21 mouse cellular contexts compared by ENCODE assay signal in the genomic region with DNA sequence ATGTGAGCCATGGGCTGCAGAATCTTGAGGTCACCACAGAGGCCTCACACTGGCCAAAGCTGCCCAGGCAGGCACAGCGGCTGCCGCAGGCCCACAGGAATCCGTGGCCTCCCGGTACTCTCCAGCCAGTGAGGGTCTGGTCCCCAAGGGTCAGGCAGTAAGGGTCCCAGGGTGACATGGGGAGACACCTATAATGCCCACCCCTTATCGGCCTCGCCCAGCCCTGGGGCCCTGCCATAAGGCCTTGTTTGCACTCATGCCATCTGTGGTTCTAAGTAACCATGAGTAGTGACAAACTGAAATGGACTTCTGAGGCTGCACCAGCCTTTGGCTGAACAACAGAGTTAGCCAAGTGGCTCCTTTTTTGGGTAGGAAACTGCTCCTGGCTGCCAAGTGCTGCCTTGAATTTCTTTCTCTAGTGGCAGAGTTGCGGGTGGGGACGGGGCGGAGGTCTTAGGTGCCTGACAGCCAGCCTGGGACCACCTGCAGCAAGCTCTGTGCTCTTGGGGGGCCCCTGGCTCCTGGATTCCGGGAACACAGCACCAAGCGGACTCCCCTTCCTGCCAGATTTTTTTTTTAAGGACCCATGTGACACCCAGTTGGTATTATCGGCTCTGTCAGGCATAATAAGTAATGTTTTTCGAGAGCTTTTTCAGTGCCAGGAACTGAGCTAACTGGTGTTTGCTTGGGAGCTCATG. TPM values are rescaled to one million over a fixed set of nuclear protein-coding genes. Genes with fewer than 3 reads are reported as not detected.
A peak's percentile ranks its signal among the peaks of the same experiment; 100 is the strongest.
DNase-seq lines count a peak whose midpoint lies in the region; ATAC-seq lines count a peak whose summit lies in the region.
"Had no signal": no experiment of that assay in that cellular context is flagged by ENCODE, and none has a peak within 500 bp of the region (broad histone marks: within the 10 kb centered on the region; RNA-seq: fewer than 3 reads in every experiment).

No protein-coding gene starts in this region.

- H3K9me3 ChIP-seq in forebrain, embryonic 12.5 days = no peaks in the 10 kb centered on the region
- no peaks in the 10 kb centered on the region for H3K9me3 ChIP-seq in forebrain, embryonic 16.5 days (ENCODE audit: control insufficient read depth, low read length)
- H3K9me3 ChIP-seq: embryonic facial prominence, embryonic 15.5 days; forebrain, embryonic 10.5 days; heart, embryonic 15.5 days; neural tube, embryonic 12.5 days had no signal

- H3K27me3 ChIP-seq in forebrain, embryonic 12.5 days = no peaks in the 10 kb centered on the region
- H3K27me3 ChIP-seq in forebrain, embryonic 16.5 days (replicated peaks; ENCODE audit: control insufficient read depth, insufficient read depth, low read length) = no peaks in the 10 kb centered on the region
- H3K27me3 ChIP-seq: embryonic facial prominence, embryonic 15.5 days; heart, embryonic 15.5 days; neural tube, embryonic 12.5 days; Patski had no signal

- H3K27ac ChIP-seq in forebrain, embryonic 12.5 days = no peak overlapping the region
- no peak overlapping the region for H3K27ac ChIP-seq in forebrain, embryonic 16.5 days (ENCODE audit: low read length)
- H3K27ac ChIP-seq: embryonic facial prominence, embryonic 15.5 days; forebrain, embryonic 10.5 days; heart, embryonic 15.5 days; macrophage; neural tube, embryonic 12.5 days had no signal

- H3K4me2 ChIP-seq in forebrain, embryonic 12.5 days = no peak overlapping the region
- no peak overlapping the region for H3K4me2 ChIP-seq in forebrain, embryonic 16.5 days (ENCODE audit: low read length)
- H3K4me2 ChIP-seq: embryonic facial prominence, embryonic 15.5 days; heart, embryonic 15.5 days; midbrain, embryonic 11.5 days; neural tube, embryonic 12.5 days had no signal

- H3K9ac ChIP-seq in forebrain, embryonic 12.5 days = peak overlapping the region; percentile 8; the same call in 1 of the 2 replicates
- H3K9ac ChIP-seq in forebrain, embryonic 16.5 days (replicated peaks; ENCODE audit: low read depth, low read length) = no peak overlapping the region
- H3K9ac ChIP-seq: embryonic facial prominence, embryonic 15.5 days; heart, embryonic 15.5 days; neural tube, embryonic 12.5 days had no signal

- peak; percentile 57 for DNase-seq in layer of hippocampus, adult 11-12 months (ENCODE audit: low spot score)
- DNase-seq in layer of hippocampus, adult 9-10 months (ENCODE audit: low spot score) = no peak
- DNase-seq in adipocyte (ENCODE audit: low spot score) = peak; percentile 20
- peak; percentile 46 to 53 for DNase-seq in layer of hippocampus, postnatal 10 days (ENCODE audit: low spot score in 2 of 2)
- no peak for DNase-seq in spleen, postnatal 36 days (ENCODE audit: low spot score in 2 of 2)
- DNase-seq: kidney, adult 8-10 months; lung, adult 18-20 months; right cerebral cortex, postnatal 25 days had no signal

- peaks cover 5% of the 10 kb centered on the region; the same call in 1 of the 2 replicates for H3K36me3 ChIP-seq in forebrain, embryonic 12.5 days (replicated peaks)
- H3K36me3 ChIP-seq in forebrain, embryonic 16.5 days (ENCODE audit: control insufficient read depth, insufficient read depth) = peaks cover 7% of the 10 kb centered on the region; the same call in 1 of the 2 replicates

- 92% methylated on average over 13 of the region's 13 CpGs for WGBS in forebrain, embryonic 12.5 days
- 87% methylated on average over 13 of the region's 13 CpGs for WGBS in forebrain, embryonic 16.5 days

- peaks cover 12% of the 10 kb centered on the region for H3K4me1 ChIP-seq in forebrain, embryonic 12.5 days
- H3K4me1 ChIP-seq in forebrain, embryonic 16.5 days (replicated peaks; ENCODE audit: control insufficient read depth, insufficient read depth, low read length) = peaks cover 17% of the 10 kb centered on the region

- H3K4me3 ChIP-seq in forebrain, embryonic 12.5 days (replicated peaks) = no peak overlapping the region
- no peak overlapping the region for H3K4me3 ChIP-seq in forebrain, embryonic 16.5 days (replicated peaks; ENCODE audit: low read length)
- H3K4me3 ChIP-seq: embryonic facial prominence, embryonic 15.5 days; forebrain, embryonic 10.5 days; heart, embryonic 15.5 days; neural tube, embryonic 12.5 days had no signal

- ATAC-seq in forebrain, embryonic 12.5 days (ENCODE audit: low FRiP score) = no peak
- no peak for ATAC-seq in forebrain, embryonic 16.5 days
- ATAC-seq: Patski had no signal

RNA-seq across cellular contexts. Expression of a gene that starts 12.2 kb away (rescaled TPM):
- polyA plus RNA-seq in forebrain, embryonic 12.5 days (2016; fragmentation: Nextera tagmentation; extraction: Ambion mirVana) = 11.5 and 11.7 TPM in 2 replicates
- polyA plus RNA-seq in forebrain, embryonic 16.5 days (2015; fragmentation: Nextera tagmentation; extraction: Ambion mirVana) = 11.1 and 12.3 TPM in 2 replicates
- total RNA-seq in layer of hippocampus, postnatal 10 days (2021) = 10 to 100 TPM; 10.5 to 12.0 TPM

RNA-seq across cellular contexts. Expression of a gene that starts 23.6 kb away (rescaled TPM):
- 0.27 and 0.34 TPM in 2 replicates for polyA plus RNA-seq in forebrain, embryonic 12.5 days (2016; fragmentation: Nextera tagmentation; extraction: Ambion mirVana)
- polyA plus RNA-seq in forebrain, embryonic 16.5 days (2015; fragmentation: Nextera tagmentation; extraction: Ambion mirVana) = not detected in 2 replicates
- not detected for total RNA-seq in layer of hippocampus, postnatal 10 days (2021)
- total RNA-seq: liver, adult 2 months; monocyte, adult 5-6 weeks had no signal
- polyA plus RNA-seq: forebrain, embryonic 10.5 days; heart, embryonic 15.5 days; liver, adult 2 months; macrophage; Patski; stomach, embryonic 14.5 days; thymus, postnatal 0 days had no signal

Comparison
In these comparisons a context has a peak if more than half of its experiments do, and no peak if none do; other contexts are left out.
1. DNase-seq: peak in layer of hippocampus, adult 11-12 months (single experiment), adipocyte (single experiment) and layer of hippocampus, postnatal 10 days (2 of 2); none in layer of hippocampus, adult 9-10 months (single experiment) and spleen, postnatal 36 days (0 of 2).